8 mouse cellular contexts compared by ENCODE assay signal in genomic region chr8:70439055-70439847, GRCm38 (mm10). TPM values are rescaled to one million over a fixed set of nuclear protein-coding genes. Genes with fewer than 3 reads are reported as not detected.
DNase-seq lines count a peak whose midpoint lies in the region; ATAC-seq lines count a peak whose summit lies in the region.

Crtc1 (minus strand) TSS chr8:70439579.

- H3K27me3 ChIP-seq in forebrain, embryonic 11.5 days (ENCODE audit: control insufficient read depth, insufficient read depth, low read length), result no peaks in the 10 kb centered on the region
- no peaks in the 10 kb centered on the region for H3K27me3 ChIP-seq in heart, embryonic 16.5 days (ENCODE audit: control insufficient read depth, insufficient read depth, low read length)
- H3K27me3 ChIP-seq in liver, embryonic 15.5 days, result 0 out of 2 replicates have a peak, but pooled peaks cover 4% of the 10 kb centered on the region
- H3K27me3 ChIP-seq in neural tube, embryonic 12.5 days (replicated peaks), result no peaks in the 10 kb centered on the region

- no peaks in the 10 kb centered on the region for H3K36me3 ChIP-seq in forebrain, embryonic 11.5 days (ENCODE audit: control insufficient read depth, insufficient read depth, low read length)
- H3K36me3 ChIP-seq in heart, embryonic 16.5 days (ENCODE audit: control insufficient read depth, insufficient read depth), result no peaks in the 10 kb centered on the region
- H3K36me3 ChIP-seq in liver, embryonic 15.5 days (replicated peaks), result no peaks in the 10 kb centered on the region
- no peaks in the 10 kb centered on the region for H3K36me3 ChIP-seq in neural tube, embryonic 12.5 days

- H3K4me3 ChIP-seq in forebrain, embryonic 11.5 days (ENCODE audit: low read depth, low read length), result peak within 1 kb of the TSS; percentile 57
- peak within 1 kb of the TSS; percentile 79 for H3K4me3 ChIP-seq in heart, embryonic 16.5 days (ENCODE audit: low read length)
- H3K4me3 ChIP-seq in liver, embryonic 15.5 days (replicated peaks), result peak within 1 kb of the TSS; percentile 74
- peak within 1 kb of the TSS; percentile 67 for H3K4me3 ChIP-seq in neural tube, embryonic 12.5 days

- peaks cover 5% of the 10 kb centered on the region; the same call in 1 of the 2 replicates for H3K4me1 ChIP-seq in forebrain, embryonic 11.5 days (replicated peaks; ENCODE audit: control insufficient read depth, insufficient read depth, low read length)
- peaks cover 14% of the 10 kb centered on the region for H3K4me1 ChIP-seq in heart, embryonic 16.5 days (ENCODE audit: control insufficient read depth, insufficient read depth, low read length)
- H3K4me1 ChIP-seq in liver, embryonic 15.5 days (replicated peaks), result peaks cover 55% of the 10 kb centered on the region
- H3K4me1 ChIP-seq in neural tube, embryonic 12.5 days, result peaks cover 15% of the 10 kb centered on the region

- H3K27ac ChIP-seq in forebrain, embryonic 11.5 days (ENCODE audit: low read depth, low read length), result peak within 1 kb of the TSS; percentile 33; the same call in 1 of the 2 replicates
- H3K27ac ChIP-seq in heart, embryonic 16.5 days (ENCODE audit: low read length), result peak within 1 kb of the TSS; percentile 70
- H3K27ac ChIP-seq in liver, embryonic 15.5 days (replicated peaks), result peak within 1 kb of the TSS; percentile 85
- H3K27ac ChIP-seq in neural tube, embryonic 12.5 days, result peak within 1 kb of the TSS; percentile 38; the same call in 1 of the 2 replicates

- no peaks in the 10 kb centered on the region for H3K9me3 ChIP-seq in forebrain, embryonic 11.5 days (ENCODE audit: control insufficient read depth, low read length)
- no peaks in the 10 kb centered on the region for H3K9me3 ChIP-seq in heart, embryonic 16.5 days (replicated peaks; ENCODE audit: control insufficient read depth, low read length)
- H3K9me3 ChIP-seq in liver, embryonic 15.5 days (replicated peaks), result no peaks in the 10 kb centered on the region
- no peaks in the 10 kb centered on the region for H3K9me3 ChIP-seq in neural tube, embryonic 12.5 days

- peak within 1 kb of the TSS; percentile 67 for H3K9ac ChIP-seq in forebrain, embryonic 11.5 days (ENCODE audit: low read length)
- H3K9ac ChIP-seq in heart, embryonic 16.5 days (ENCODE audit: low read length), result peak within 1 kb of the TSS; percentile 78
- H3K9ac ChIP-seq in liver, embryonic 15.5 days, result peak within 1 kb of the TSS; percentile 70
- H3K9ac ChIP-seq in neural tube, embryonic 12.5 days, result peak within 1 kb of the TSS; percentile 71

- ATAC-seq in forebrain, embryonic 11.5 days (replicated peaks; ENCODE audit: low FRiP score), result peak; percentile 98
- ATAC-seq in heart, embryonic 16.5 days (replicated peaks; ENCODE audit: extremely low read depth, insufficient read depth, low FRiP score), result peak; percentile 99
- peak; percentile 96 for ATAC-seq in liver, embryonic 15.5 days (ENCODE audit: insufficient read depth)
- peak; percentile 97 for ATAC-seq in neural tube, embryonic 12.5 days (ENCODE audit: low FRiP score, low read depth)

- under 1% methylated on average over 58 of the region's 70 CpGs for WGBS in forebrain, embryonic 11.5 days
- WGBS in heart, embryonic 16.5 days, result under 1% methylated on average over 70 of the region's 70 CpGs
- 1% methylated on average over 70 of the region's 70 CpGs for WGBS in liver, embryonic 15.5 days (ENCODE audit: insufficient replicate concordance)
- under 1% methylated on average over 70 of the region's 70 CpGs for WGBS in neural tube, embryonic 12.5 days

- peak; percentile 98 to 99 for DNase-seq in CD8-positive naive resting alpha-beta T cell, adult 2 months (ENCODE audit: low read depth in 2 of 2, low spot score in 2 of 2)
- DNase-seq in c-Kit-positive CD71-negative TER-119-negative erythroid progenitor cells, embryonic 14.5 days (ENCODE audit: low read depth), result peak; percentile 89
- peak; percentile 98 for DNase-seq in forebrain, embryonic 11.5 days (ENCODE audit: low spot score)
- peak; percentile 96 to 98 for DNase-seq in kidney, postnatal 36 days
- peak; percentile 83 for DNase-seq in telencephalon, adult 2 months (ENCODE audit: low read depth, low spot score)

- H3K4me2 ChIP-seq in forebrain, embryonic 11.5 days (ENCODE audit: low read depth, low read length, severe bottlenecking), result peak within 1 kb of the TSS; percentile 86
- peak within 1 kb of the TSS; percentile 89 for H3K4me2 ChIP-seq in heart, embryonic 16.5 days (ENCODE audit: low read depth, low read length)
- peak within 1 kb of the TSS; percentile 96 for H3K4me2 ChIP-seq in liver, embryonic 15.5 days
- H3K4me2 ChIP-seq in neural tube, embryonic 12.5 days (replicated peaks), result peak within 1 kb of the TSS; percentile 84

RNA-seq across cellular contexts. Expression of gene Crtc1, which starts in this region (rescaled TPM):
- polyA plus RNA-seq in forebrain, embryonic 11.5 days (2014; fragmentation: Nextera tagmentation; extraction: Ambion mirVana), result 16.3 and 18.1 TPM in 2 replicates
- polyA plus RNA-seq in heart, embryonic 16.5 days (2015; fragmentation: Nextera tagmentation; extraction: Ambion mirVana), result 10.2 and 10.7 TPM in 2 replicates
- 4.2 and 4.3 TPM in 2 replicates for polyA plus RNA-seq in liver, embryonic 15.5 days (2015; fragmentation: Nextera tagmentation; extraction: Ambion mirVana)
- polyA plus RNA-seq in neural tube, embryonic 12.5 days (2016; fragmentation: Nextera tagmentation; extraction: Ambion mirVana), result 22.3 and 24.6 TPM in 2 replicates

Comparison
In these comparisons a context has a peak if more than half of its experiments do, and no peak if none do; other contexts are left out.
1. Peak in every context shown above with its lines: DNase-seq, ATAC-seq, H3K4me3 ChIP-seq and H3K27ac ChIP-seq.
2. H3K27ac ChIP-seq: peak in every context shown above with its lines; median percentile 85 in liver, embryonic 15.5 days; 70 in heart, embryonic 16.5 days; 38 in neural tube, embryonic 12.5 days; 33 in forebrain, embryonic 11.5 days.